12 mouse cellular contexts compared by ENCODE assay signal in genomic region chr16:25682533-25682932, GRCm38 (mm10). TPM values are rescaled to one million over a fixed set of nuclear protein-coding genes. Genes with fewer than 3 reads are reported as not detected.
DNase-seq lines count a peak whose midpoint lies in the region.
"Had no signal": no experiment of that assay in that cellular context is flagged by ENCODE, and none has a peak within 500 bp of the region (broad histone marks: within the 10 kb centered on the region; RNA-seq: fewer than 3 reads in every experiment).

No protein-coding gene starts in this region.

- peak; percentile 19 to 47 for DNase-seq in frontal cortex, adult 2 months (ENCODE audit: extremely low spot score in 1 of 2, low spot score in 1 of 2)
- no peak for DNase-seq in frontal cortex, postnatal 14 days (ENCODE audit: low spot score in 2 of 2)
- peak; percentile 14 to 32 for DNase-seq in left cerebral cortex, postnatal 14 days (ENCODE audit: low spot score in 2 of 2)
- no peak for DNase-seq in left cerebral cortex, postnatal 4 days
- peak; percentile 69 for DNase-seq in layer of hippocampus, adult 9-10 months (ENCODE audit: low spot score)
- DNase-seq in right cerebral cortex, postnatal 14 days: peak; percentile 11
- DNase-seq in adrenal gland, postnatal 25 days: no peak
- no peak for DNase-seq in cerebellum, adult 18-20 months
- DNase-seq: kidney, postnatal 25 days; thymus, adult 18-20 months had no signal

- intact Hi-C loops in left cerebral cortex, postnatal 14 days (cut with DNase I): no loop called here
- intact Hi-C loops in left cerebral cortex, postnatal 4 days (cut with DNase I): no loop called here

RNA-seq across cellular contexts. Expression of gene Trp63, which starts 1.0 kb away (rescaled TPM):
- polyA plus RNA-seq in frontal cortex, adult 2 months (2012; rRNA removed): 0.74 and 1.1 TPM in 2 replicates
- under 1 TPM; 0.57 to 0.88 TPM for total RNA-seq in left cerebral cortex, postnatal 14 days (2021)
- total RNA-seq in left cerebral cortex, postnatal 4 days (2021): under 1 TPM; 0.30 to 0.52 TPM
- total RNA-seq in adrenal gland, postnatal 25 days (2021): not detected in 2 replicates
- polyA plus RNA-seq: activated CD4-positive, CD25-positive, alpha-beta regulatory T cell, adult 4 months; G1E had no signal

Comparison
In these comparisons a context has a peak if more than half of its experiments do, and no peak if none do; other contexts are left out.
1. DNase-seq: peak in frontal cortex, adult 2 months (2 of 2), left cerebral cortex, postnatal 14 days (2 of 2), layer of hippocampus, adult 9-10 months (single experiment) and right cerebral cortex, postnatal 14 days (single experiment); none in frontal cortex, postnatal 14 days (0 of 2), left cerebral cortex, postnatal 4 days (single experiment), adrenal gland, postnatal 25 days (single experiment) and cerebellum, adult 18-20 months (0 of 2).